Mouse (Mus musculus) intestine, embryonic 15.5 days (tissue): ENCODE measurements around the gene Tmc3. TPM values are rescaled to one million over a fixed set of nuclear protein-coding genes. Genes with fewer than 3 reads are reported as not detected.

Experiments used
- ATAC-seq: fragments of 200-750 bp; cut with Nextera tagmentation; 2 replicates; pipeline ENCODE4 v1.8.0; 2017; ENCODE audit warnings: moderate TSS enrichment, moderate library complexity
- H3K27ac ChIP-seq: fragments of 300-500 bp; sonication (generic); 2 replicates; pipeline ENCODE4 v1.5.1; 2015; ENCODE audit warnings: mild to moderate bottlenecking, inconsistent platforms
- H3K27me3 ChIP-seq: fragments of 300-500 bp; sonication (generic); replicated peaks from 2 replicates; pipeline ENCODE4 v1.6.1; 2015; ENCODE audit warnings: inconsistent platforms
- H3K36me3 ChIP-seq: fragments of 300-500 bp; sonication (generic); 2 replicates; pipeline ENCODE4 v1.6.1; 2015; ENCODE audit warnings: inconsistent platforms
- H3K4me1 ChIP-seq: fragments of 300-500 bp; sonication (generic); replicated peaks from 2 replicates; pipeline ENCODE4 v1.6.1; 2015; ENCODE audit warnings: inconsistent platforms
- H3K4me2 ChIP-seq: fragments of 300-500 bp; sonication (generic); replicated peaks from 2 replicates; pipeline ENCODE4 v1.6.1; 2015; ENCODE audit warnings: mild to moderate bottlenecking, inconsistent platforms
- H3K4me3 ChIP-seq: fragments of 300-500 bp; sonication (generic); replicated peaks from 2 replicates; pipeline ENCODE4 v1.5.1; 2015; ENCODE audit warnings: inconsistent platforms
- H3K9ac ChIP-seq: fragments of 300-500 bp; sonication (generic); 2 replicates; pipeline ENCODE4 v1.6.1; 2015; ENCODE audit warnings: inconsistent platforms
- H3K9me3 ChIP-seq: fragments of 300-500 bp; sonication (generic); 2 replicates; pipeline ENCODE4 v1.6.1; 2016; ENCODE audit warnings: inconsistent platforms
- WGBS: fragments of 180-500 bp; shearing (Covaris S2); methylation state at CpG from one replicate; pipeline ENCODE4 v1.1.7; 2015; 5-methylcytosine and 5-hydroxymethylcytosine counted together
- polyA plus RNA-seq: library from polyadenylated mRNA; unstranded; fragments of >200 nt; fragmentation: Nextera tagmentation; extraction: Ambion mirVana; gene quantifications from 2 replicates; pipeline ENCODE4 v1.2.1, GENCODE M21; 2015

Tmc3 gene
- polyA plus RNA-seq, 1 experiment from 2014 or later, result 1.1 TPM

DNA sequence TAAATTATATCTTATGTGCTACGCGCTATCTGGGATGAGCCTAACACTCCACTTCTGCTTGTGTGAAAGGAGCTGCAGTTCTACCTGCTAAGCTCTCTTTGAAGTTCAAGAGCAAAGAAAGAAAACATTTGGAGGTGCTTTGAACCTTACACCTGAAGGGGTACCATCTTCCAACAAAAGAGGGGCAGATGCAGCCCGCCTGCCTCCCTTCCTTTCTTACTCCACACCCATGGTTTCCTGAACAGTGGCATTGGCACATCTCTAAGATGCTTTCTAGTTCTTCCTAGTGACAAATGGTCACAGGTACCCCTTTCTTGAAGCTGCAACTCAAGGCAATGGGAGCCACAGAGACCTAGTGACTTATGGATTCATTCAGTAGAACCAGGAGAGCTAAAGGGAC is 77.0 kb downstream of the Tmc3 start:
- 94% methylated on average over 3 of the region's 3 CpGs for WGBS
- no peak for ATAC-seq

DNA sequence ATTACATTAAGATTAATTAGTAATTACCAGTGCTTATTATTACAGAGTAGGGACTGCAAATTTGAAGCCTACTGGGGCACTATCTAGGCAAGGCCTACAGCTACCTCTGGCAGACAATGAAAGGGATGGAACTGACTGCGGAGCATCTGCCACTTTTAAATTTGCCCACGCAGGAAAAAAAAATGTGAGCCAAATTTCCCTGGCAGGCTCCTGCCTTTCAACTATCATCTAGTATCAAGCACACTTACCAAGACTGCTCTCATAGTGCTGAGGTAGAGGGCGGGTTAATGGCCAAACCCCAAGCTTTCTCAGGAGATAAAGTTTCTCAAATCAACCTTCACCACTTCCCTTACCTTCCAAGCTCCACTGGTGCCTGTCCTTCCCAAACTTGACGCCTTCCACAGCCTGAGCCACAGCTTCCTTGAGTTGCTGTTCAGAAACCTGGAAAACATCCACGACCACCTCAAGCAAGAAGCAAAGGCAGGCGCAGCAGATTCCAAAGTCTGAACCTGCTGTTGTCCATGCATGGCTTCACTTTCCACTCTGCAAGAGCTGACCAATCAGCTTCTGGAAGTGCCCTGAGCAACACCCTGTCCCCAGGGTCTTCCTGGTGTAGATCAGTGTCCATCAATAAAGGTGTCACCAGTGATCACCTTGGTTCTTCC is 78.1 kb downstream of the Tmc3 start:
- Histone ChIP-seq H3K27me3 (no peaks in the 10 kb centered on the region), H3K4me2 (no peak overlapping the region), H3K4me3 (no peak overlapping the region), H3K36me3 (no peaks in the 10 kb centered on the region), H3K9me3 (no peaks in the 10 kb centered on the region), H3K4me1 (0 out of 2 replicates have a peak, but pooled peaks cover 4% of the 10 kb centered on the region), H3K9ac (no peak overlapping the region), H3K27ac (no peak overlapping the region)
- ATAC-seq, result no peak
- WGBS, result 88% methylated on average over 6 of the region's 6 CpGs

More for the DNA sequence above, 77.0 kb downstream of the Tmc3 start:
- no peak overlapping the region for H3K4me2 ChIP-seq
- H3K36me3 ChIP-seq, result no peaks in the 10 kb centered on the region
- H3K27me3 ChIP-seq, result no peaks in the 10 kb centered on the region
- H3K9ac ChIP-seq, result no peak overlapping the region
- no peak overlapping the region for H3K27ac ChIP-seq
- H3K9me3 ChIP-seq, result no peaks in the 10 kb centered on the region
- H3K4me1 ChIP-seq, result 0 out of 2 replicates have a peak, but pooled peaks cover 4% of the 10 kb centered on the region
- H3K4me3 ChIP-seq, result no peak overlapping the region

DNA sequence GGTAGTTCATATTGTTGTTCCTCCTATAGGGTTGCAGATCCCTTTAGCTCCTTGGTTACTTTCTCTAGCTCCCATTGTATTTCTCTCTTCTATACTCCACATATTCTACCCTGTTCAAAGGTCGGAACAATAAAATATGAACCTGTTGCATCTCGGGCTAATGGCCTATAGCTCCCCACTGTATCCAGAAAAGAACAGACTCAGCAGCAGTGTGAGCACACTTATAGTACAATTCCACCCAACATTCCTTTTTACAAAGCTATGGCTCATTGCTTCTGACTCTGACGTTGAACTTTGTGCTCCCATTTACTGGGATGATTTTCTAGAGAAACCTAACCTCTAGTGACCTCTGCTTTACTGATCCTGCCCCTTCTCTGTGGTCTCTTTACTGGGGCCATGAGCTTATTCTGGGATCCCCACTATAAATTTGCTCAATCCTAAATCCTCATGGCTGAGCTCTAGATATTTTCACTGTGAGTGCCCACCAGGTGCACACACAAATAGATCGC is 81.4 kb downstream of the Tmc3 start:
- no peak overlapping the region for H3K27ac ChIP-seq
- WGBS, result 74% methylated on average over 4 of the region's 4 CpGs
- peak; percentile 64 for ATAC-seq

DNA sequence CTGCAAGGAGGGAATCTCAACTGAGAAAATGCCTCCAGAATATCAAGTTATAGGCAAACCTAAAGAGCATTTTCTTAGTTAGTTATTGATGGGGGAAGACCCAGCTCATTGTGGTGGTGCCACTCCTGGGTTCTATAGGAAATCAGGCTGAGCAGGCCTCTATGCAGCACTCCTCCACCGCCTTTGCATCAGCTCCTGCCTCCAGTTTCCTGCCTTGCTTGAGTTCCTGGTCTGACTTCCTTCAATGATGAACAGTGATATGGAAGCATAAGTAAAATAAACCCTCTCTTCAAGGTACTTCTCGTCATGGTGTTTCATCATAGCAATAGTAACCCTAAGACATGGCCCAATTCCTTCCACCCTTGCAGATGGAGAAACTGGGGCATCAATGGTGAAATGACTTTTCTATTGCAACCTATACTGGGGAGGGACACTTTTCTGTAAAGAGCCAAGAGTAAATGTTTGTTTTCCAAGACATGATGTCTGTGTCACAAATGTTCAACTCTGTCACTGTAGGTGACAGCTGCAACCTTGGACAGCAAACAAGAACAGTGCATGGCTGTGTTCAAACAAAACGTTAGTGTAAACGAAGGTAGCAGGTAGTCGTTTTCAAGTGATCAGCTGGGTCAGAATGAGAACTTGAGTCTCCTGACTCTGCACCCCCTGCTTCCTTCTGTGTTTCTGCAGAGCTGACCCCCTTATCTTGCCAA is 83.4 kb downstream of the Tmc3 start:
- Histone ChIP-seq H3K9me3 (no peaks in the 10 kb centered on the region), H3K36me3 (no peaks in the 10 kb centered on the region), H3K27ac (no peak overlapping the region), H3K27me3 (no peaks in the 10 kb centered on the region), H3K9ac (no peak overlapping the region), H3K4me3 (no peak overlapping the region), H3K4me2 (no peak overlapping the region), H3K4me1 (no peaks in the 10 kb centered on the region)
- no peak for ATAC-seq
- 75% methylated on average over 5 of the region's 5 CpGs for WGBS

More for the DNA sequence above, 81.4 kb downstream of the Tmc3 start:
- no peaks in the 10 kb centered on the region for H3K27me3 ChIP-seq
- no peaks in the 10 kb centered on the region for H3K4me1 ChIP-seq
- no peak overlapping the region for H3K4me2 ChIP-seq
- H3K4me3 ChIP-seq, result no peak overlapping the region
- no peaks in the 10 kb centered on the region for H3K36me3 ChIP-seq
- no peak overlapping the region for H3K9ac ChIP-seq
- H3K9me3 ChIP-seq, result no peaks in the 10 kb centered on the region

DNA sequence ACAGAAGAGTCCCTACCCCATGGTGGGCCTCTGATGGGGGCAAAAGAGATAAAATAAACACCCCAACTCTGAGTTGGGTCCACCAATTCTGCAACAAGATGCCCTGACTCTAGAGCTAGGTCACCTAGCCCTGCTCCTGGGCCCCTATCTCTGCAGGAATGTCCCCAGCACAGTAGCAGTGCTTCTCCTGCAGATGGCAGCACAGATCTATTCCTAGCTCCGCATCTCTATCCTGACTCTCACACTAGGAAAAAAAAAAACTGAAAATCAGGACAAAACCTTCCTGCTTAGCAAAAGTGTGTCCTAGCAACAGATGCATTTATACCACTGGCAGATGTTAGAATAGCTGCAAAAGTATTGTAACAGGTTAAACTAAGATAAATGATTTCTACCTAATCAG is 84.0 kb downstream of the Tmc3 start:
- H3K9ac ChIP-seq, result no peak overlapping the region
- no peak overlapping the region for H3K27ac ChIP-seq
- H3K36me3 ChIP-seq, result no peaks in the 10 kb centered on the region
- H3K9me3 ChIP-seq, result no peaks in the 10 kb centered on the region
- no peaks in the 10 kb centered on the region for H3K27me3 ChIP-seq
- WGBS, result 21% methylated on average over 1 of the region's 1 CpGs
- peak; percentile 50; the same call in 1 of the 2 replicates for ATAC-seq
- no peak overlapping the region for H3K4me3 ChIP-seq
- no peak overlapping the region for H3K4me2 ChIP-seq
- H3K4me1 ChIP-seq, result no peaks in the 10 kb centered on the region

DNA sequence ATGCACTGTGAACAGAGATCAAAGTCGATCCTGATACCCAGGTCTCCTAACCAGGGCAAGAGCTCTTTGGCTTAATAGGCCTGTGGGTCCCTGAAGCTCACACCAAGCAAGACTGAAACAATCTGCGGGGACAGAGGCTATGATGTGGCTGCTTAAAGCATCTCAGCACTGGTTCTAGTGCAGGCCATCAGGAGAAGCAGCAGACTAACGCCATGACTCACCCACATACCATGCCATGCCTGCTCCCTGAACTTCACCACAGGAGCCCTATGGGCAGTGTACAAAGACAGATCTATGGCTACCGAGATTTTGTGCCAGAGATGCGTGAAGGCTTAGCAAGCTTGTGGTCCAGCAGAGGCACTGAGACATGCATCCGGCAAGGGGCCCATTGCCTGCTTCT is 86.8 kb downstream of the Tmc3 start:
- no peaks in the 10 kb centered on the region for H3K27me3 ChIP-seq
- no peaks in the 10 kb centered on the region for H3K9me3 ChIP-seq
- WGBS, result 91% methylated on average over 6 of the region's 6 CpGs
- no peak overlapping the region for H3K27ac ChIP-seq
- no peak overlapping the region for H3K4me2 ChIP-seq
- no peaks in the 10 kb centered on the region for H3K36me3 ChIP-seq
- no peak overlapping the region for H3K9ac ChIP-seq
- H3K4me1 ChIP-seq, result no peaks in the 10 kb centered on the region
- H3K4me3 ChIP-seq, result no peak overlapping the region
- ATAC-seq, result no peak

Other genes with a start within 250 kb of the Tmc3 start
- gene Stard5, start 47.0 kb downstream of the Tmc3 start, polyA plus RNA-seq, result 50.5 and 52.3 TPM in 2 replicates
- gene Il16, start 160.8 kb downstream of the Tmc3 start, polyA plus RNA-seq, result 3.9 and 4.5 TPM in 2 replicates
- gene Cfap161, start 210.0 kb downstream of the Tmc3 start, polyA plus RNA-seq, result 0.13 TPM in 1 of 2 replicates, not detected in the other